Mouse (Mus musculus) testis, adult 10 weeks (tissue): ENCODE results near the gene Vmn2r30. TPM values are rescaled to one million over a fixed set of nuclear protein-coding genes. Genes with fewer than 3 reads are reported as not detected.

ENCODE experiments used
- polyA plus RNA-seq: library from polyadenylated mRNA; stranded (reverse); fragments of 350-450 nt; fragmentation: Illumina TruSeq; extraction: RNeasy Lipid Tissue Mini Kit (QIAGEN cat#74804); gene quantifications from one replicate; pipeline ENCODE4 v1.2.3, GENCODE M21; 2014; ENCODE audit warnings: low read depth, low replicate concordance

Gene Vmn2r30
- 0.04 TPM for polyA plus RNA-seq

DNA sequence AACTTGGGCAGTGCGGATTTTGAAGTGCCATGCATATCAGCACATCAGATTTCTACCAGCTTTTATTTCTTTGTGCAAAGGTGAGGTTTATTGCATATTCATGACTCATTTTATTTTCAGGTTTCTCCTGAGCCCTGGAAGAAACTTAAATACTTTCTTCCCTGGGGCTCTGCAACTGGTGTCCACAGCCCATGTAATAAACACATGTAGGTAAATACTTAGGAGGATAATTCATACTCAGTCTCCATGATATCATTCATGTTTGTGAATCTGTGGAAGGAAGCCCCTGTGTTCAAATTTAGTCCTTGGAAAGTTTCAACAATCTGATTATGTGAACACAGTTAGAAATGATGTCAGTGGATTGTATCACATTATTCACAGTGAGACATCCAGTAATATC is at the start of gene Vmn2r30:
Gene Vmn2r30 (minus strand): TSS at position 101 of the 400 bp plus-strand sequence.

GRCm38 (mm10) chr7:7374431-7374830 is 37.0 kb upstream of the Vmn2r30 start, which contains the start of gene Gm45783:
Gene Gm45783, minus strand, starts transcription at chr7:7374573.

DNA sequence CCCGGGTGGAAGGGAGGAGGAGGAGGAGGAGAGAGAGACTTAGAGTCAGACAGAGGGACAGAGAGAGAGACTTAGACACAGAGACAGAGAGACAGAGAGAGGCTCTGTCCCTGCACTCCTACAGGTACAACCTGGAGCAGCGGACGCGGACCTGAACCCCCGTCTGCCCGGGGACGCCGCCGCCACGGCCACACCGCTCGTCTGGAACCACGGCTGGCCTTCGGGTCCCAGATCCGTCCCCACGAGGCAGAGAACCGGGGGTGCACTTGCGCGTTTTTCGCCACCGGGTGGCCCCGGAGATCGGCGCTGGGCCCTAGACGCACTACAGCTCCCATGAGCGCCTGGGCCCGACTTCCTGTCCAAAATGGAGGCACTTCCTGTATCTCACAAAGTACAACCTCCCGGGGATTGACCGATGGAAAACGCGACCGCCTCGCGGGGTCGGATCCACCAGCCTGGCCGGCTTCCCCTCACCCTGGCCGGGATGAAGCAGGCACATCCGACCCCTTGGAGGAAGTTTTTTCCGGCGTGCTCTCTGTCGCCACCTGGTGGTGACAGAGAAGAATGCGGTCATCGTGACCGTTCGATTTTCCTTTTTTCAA is 59.3 kb downstream of the Vmn2r30 start, which contains the start of gene Gm45844:
Gene Gm45844 (minus strand): TSS at position 324 of the 602 bp plus-strand sequence.

Other genes with a start within 250 kb of the Vmn2r30 start
- gene Zfp954, start 216.1 kb downstream of the Vmn2r30 start, polyA plus RNA-seq = 1.5 TPM
- gene Zfp773, start 200.9 kb downstream of the Vmn2r30 start, polyA plus RNA-seq = 0.46 TPM
- 0.31 TPM for gene Zfp418, start 166.3 kb downstream of the Vmn2r30 start, polyA plus RNA-seq
- gene Zfp772, start 127.6 kb downstream of the Vmn2r30 start, polyA plus RNA-seq = 3.5 TPM
- gene Vmn2r29, start 90.3 kb downstream of the Vmn2r30 start, polyA plus RNA-seq = 8.9 TPM
- 7.6 TPM for gene Gm45844, start 59.3 kb downstream of the Vmn2r30 start, polyA plus RNA-seq
- 37.0 TPM for gene Clcn4, start 36.8 kb downstream of the Vmn2r30 start, polyA plus RNA-seq
- not detected for gene Gm45783, start 37.0 kb upstream of the Vmn2r30 start, polyA plus RNA-seq
- gene Vmn2r31, start 62.1 kb upstream of the Vmn2r30 start, polyA plus RNA-seq = not detected
- gene Vmn2r32, start 142.4 kb upstream of the Vmn2r30 start, polyA plus RNA-seq = not detected
- gene Vmn2r33, start 229.2 kb upstream of the Vmn2r30 start, polyA plus RNA-seq = not detected